Mouse (Mus musculus) bone marrow macrophage, adult 2 months (primary cell): ENCODE data around the gene Arl6ip5. TPM values are rescaled to one million over a fixed set of nuclear protein-coding genes. Genes with fewer than 3 reads are reported as not detected.

Source experiments
- H3K27ac ChIP-seq: 2 replicates; pipeline ENCODE4 v1.5.1; 2012; ENCODE audit warnings: low read depth, low read length; ENCODE audit not compliant: insufficient read depth
- H3K4me1 ChIP-seq: 2 replicates; pipeline ENCODE4 v1.6.1; 2012; ENCODE audit warnings: low read length; ENCODE audit not compliant: control insufficient read depth, insufficient read depth
- H3K4me3 ChIP-seq: 2 replicates; pipeline ENCODE4 v1.5.1; 2012; ENCODE audit warnings: mild to moderate bottlenecking, low read length, moderate library complexity; ENCODE audit not compliant: insufficient read depth
- CTCF ChIP-seq: IDR thresholded peaks from 2 replicates; pipeline ENCODE4 v1.5.1; 2012; ENCODE audit warnings: low read depth, mild to moderate bottlenecking, low read length, moderate library complexity
- POLR2A ChIP-seq: IDR thresholded peaks from 2 replicates; pipeline ENCODE4 v1.6.1; 2012; ENCODE audit warnings: mild to moderate bottlenecking, low read depth, low read length, borderline replicate concordance
- polyA plus RNA-seq: library from polyadenylated mRNA; stranded (reverse); fragments of >200 nt; gene quantifications from 2 replicates; pipeline ENCODE4 v1.2.4, GENCODE M21; 2012; ENCODE audit not compliant: missing spikeins, insufficient read depth, insufficient read length

Arl6ip5 gene
- polyA plus RNA-seq, 1 experiment: 170 TPM

DNA sequence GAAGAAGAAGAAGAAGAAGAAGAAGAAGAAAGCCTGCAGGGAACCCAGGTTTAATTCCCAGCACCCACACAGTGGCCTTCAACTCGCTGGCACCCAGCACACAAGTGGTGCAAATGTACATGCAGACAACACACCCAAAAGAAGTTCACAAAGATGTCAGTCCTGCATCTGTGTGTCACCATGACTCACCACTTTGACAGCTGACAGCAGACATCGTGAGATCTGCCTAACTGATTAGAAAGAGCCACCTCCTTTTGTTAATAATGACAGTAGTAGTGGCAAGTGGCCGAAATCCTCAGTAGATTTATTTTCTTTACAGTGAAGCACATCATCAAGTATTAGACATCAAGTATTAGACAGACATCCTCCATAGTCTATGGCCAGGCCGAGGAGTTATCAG, 3.4 kb upstream of the Arl6ip5 start:
- Histone ChIP-seq H3K27ac (no peak overlapping the region), H3K4me1 (peaks cover 26% of the 10 kb centered on the region)
- TF ChIP-seq POLR2A (no peak), CTCF (no peak)

GRCm38 (mm10) chr6:97208406-97208805, 2.1 kb upstream of the Arl6ip5 start:
- peaks cover 31% of the 10 kb centered on the region for H3K4me1 ChIP-seq
- no peak overlapping the region for H3K4me3 ChIP-seq
- no peak overlapping the region for H3K27ac ChIP-seq
- TF ChIP-seq POLR2A: no peak
- TF ChIP-seq CTCF: no peak

More for the DNA sequence above, 3.4 kb upstream of the Arl6ip5 start:
- H3K4me3 ChIP-seq: no peak overlapping the region

GRCm38 (mm10) chr6:97209201-97209600, 1.3 kb upstream of the Arl6ip5 start:
- Histone ChIP-seq H3K27ac (no peak overlapping the region), H3K4me3 (no peak overlapping the region), H3K4me1 (peaks cover 35% of the 10 kb centered on the region)
- TF ChIP-seq CTCF (no peak), POLR2A (no peak)

GRCm38 (mm10) chr6:97209751-97210150, 738 bp upstream of the Arl6ip5 start:
- Histone ChIP-seq H3K27ac (0 out of 2 replicates have a peak overlapping the region, but pooled peaks have one; percentile 9), H3K4me3 (no peak overlapping the region), H3K4me1 (peaks cover 38% of the 10 kb centered on the region)
- TF ChIP-seq CTCF (no peak), POLR2A (no peak)

DNA sequence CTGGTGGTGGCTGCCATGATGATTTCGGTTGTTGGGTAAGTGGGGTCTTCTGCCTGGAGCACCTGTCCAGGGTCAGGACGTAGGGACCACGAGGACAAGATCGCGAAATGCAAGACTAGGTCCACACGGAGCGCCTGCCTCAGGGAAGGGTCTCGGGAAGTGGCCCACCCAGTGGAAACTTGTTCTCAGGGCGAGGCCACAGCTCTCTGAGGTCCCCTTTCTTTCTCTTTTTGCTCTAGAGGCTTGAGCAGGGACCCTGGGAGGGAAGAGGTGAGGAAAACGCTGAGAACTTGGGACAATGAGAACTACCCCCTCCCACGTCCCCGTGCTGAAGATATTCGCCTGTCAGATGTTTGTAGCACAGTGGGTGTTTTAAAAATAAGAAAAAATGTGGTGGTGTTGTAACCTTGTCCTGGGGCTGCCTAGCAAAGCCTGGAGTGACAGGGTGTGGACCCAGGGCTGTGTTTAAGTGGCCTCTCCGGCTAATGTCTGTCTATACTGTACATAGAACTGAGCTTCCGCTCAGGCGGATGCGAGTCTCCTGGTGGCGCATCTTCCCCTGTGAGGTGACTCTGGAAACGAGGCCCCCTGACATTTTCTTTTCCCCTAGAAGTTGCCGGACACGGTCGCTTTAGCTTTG, 593 bp downstream of the Arl6ip5 start:
- Histone ChIP-seq H3K4me3 (peak overlapping the region; percentile 81), H3K27ac (peak overlapping the region; percentile 88), H3K4me1 (peaks cover 43% of the 10 kb centered on the region)
- TF ChIP-seq POLR2A (no peak), CTCF (no peak)

GRCm38 (mm10) chr6:97211981-97212380, 1.5 kb downstream of the Arl6ip5 start:
- Histone ChIP-seq H3K4me1 (peaks cover 43% of the 10 kb centered on the region), H3K27ac (peak overlapping the region; percentile 88), H3K4me3 (peak overlapping the region; percentile 81)
- TF ChIP-seq CTCF (no peak), POLR2A (no peak)

DNA sequence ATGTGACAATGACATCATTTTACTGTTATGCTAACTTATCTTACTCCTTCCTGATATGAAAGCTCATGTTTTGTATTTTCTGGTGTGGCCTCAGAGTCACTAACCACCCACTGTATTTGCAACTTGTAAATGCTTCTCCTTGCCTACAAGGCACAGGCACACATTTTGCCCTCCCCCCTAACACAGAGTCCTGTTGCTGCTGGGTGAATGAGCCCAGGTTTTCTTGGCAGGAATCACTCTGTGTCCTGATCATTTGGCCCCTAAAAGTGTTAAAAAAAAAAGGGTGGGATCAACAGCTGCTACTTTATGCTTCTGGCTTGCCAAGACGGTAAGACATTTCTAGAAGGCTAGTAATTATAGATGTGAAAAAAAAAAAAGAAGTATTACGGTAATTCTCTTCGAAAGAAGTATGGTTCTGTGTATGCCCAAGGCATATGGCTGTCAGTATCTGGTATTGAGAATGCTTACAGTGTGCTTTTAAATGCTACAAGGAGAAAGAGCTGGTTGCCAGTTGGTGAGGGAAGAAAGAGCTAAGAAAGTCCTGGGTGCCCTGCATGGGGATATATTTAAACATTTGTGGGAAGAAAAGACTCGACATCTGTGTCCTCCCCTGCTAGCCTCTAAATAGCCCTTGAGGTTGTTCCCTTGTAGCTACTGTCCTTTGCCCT, 5.8 kb downstream of the Arl6ip5 start:
- TF ChIP-seq POLR2A (no peak), CTCF (no peak)
- Histone ChIP-seq H3K4me1 (peaks cover 43% of the 10 kb centered on the region), H3K4me3 (no peak overlapping the region), H3K27ac (no peak overlapping the region)

DNA sequence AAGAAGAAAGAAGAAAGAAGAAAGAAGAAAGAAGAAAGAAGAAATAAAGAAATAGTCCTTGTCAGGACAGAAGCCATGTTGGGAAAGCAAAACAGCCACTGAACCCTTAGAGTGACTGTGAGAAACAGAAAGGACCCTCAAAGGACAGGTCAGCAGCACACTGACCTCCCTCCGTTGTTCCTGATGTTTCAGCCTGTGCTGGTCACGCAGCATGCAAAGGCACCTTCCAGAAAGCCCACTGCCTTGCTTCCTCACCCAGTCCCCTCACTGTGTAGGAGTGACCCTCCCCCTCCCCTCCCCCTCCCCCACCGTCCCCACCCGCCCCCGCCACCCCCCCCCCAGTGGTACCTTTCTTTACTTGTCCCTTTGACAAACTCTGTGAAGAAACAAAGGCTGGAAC, 10.2 kb downstream of the Arl6ip5 start:
- H3K4me1 ChIP-seq: peaks cover 49% of the 10 kb centered on the region
- H3K4me3 ChIP-seq: no peak overlapping the region
- TF ChIP-seq POLR2A: no peak
- TF ChIP-seq CTCF: no peak
- H3K27ac ChIP-seq: no peak overlapping the region

DNA sequence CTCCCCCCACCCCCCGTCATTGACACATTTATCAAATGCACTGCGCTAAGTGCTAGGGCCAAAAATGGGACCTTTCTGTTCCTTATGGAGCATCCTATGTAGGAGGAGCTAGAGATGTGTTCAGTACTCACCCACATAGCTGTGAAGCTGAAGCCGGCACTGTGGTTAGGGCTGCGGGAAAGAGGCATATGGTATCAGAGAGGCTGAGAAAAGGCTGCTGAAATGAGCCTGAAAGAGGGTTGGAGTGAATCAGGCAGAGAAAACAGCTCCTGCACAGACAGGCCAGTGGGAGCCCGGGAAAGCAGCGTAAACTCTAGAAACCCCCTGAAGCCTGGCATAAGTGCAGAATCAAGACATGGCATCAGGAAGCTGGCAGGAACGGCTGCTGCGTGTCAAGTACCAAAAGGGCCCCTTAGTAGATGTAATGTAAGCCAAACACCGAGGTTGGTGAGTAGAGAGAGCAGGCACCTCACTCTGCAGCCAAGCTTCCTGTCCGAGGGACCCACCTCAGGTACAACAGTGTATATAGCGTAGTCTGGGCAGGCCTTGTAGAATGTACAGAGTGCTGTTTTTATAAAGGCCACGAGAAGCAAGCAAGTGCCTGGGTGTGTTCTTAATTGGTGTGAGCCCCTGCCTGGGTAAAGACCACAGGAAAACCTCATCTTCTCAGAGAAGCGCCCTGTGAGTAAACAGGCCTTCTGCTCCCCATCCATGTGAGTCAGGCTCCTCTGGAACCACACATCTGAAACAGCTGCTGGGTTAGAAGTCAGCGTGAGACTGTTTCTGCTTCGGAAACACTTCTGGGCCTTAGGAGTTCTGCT, 10.9 kb downstream of the Arl6ip5 start:
- Histone ChIP-seq H3K4me1 (peaks cover 43% of the 10 kb centered on the region), H3K4me3 (peak overlapping the region; percentile 38; the same call in 1 of the 2 replicates), H3K27ac (peak overlapping the region; percentile 93)
- TF ChIP-seq CTCF (no peak), POLR2A (no peak)
